Comparison of ENCODE assay signal across 8 mouse cellular contexts in the genomic region with DNA sequence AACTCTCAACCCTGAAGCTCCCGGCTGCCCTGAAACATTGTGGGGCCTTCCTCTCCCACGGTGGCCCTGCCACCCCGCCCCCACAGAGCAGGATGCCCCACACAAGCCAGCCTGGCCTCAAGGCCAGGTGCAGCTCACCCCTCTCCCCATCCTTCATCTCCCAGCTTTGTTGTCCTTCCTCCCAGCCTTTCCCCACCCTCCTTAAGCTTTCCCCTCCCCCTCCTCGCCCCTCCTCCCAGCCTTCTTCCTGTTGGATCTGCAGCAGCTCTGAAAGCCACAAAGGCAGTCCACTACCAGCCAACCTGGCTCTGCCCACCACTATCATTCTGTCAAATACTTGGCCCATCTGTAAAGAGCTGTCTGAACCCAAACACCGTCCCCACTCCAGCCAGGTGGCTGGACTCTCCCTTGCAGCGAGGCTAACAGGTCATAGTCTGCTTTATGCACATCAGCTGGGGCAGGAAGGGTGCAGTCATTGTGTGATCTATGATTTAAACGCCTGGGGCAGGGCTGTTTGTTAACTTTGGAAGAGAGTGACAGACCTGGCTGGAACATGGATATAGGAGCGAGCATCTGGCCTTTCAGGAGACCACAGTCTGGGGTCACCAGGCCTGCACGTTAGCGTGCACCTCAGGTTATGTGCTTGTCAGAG.
DNase-seq lines count a peak whose midpoint lies in the region; ATAC-seq and TF ChIP-seq lines count a peak whose summit lies in the region.

No protein-coding gene starts in this region.

- H3K9me3 ChIP-seq in limb, embryonic 12.5 days: no peaks in the 10 kb centered on the region

- TF ChIP-seq CTCF in cerebellum, adult 2 months (IDR thresholded peaks at IDR 0.05; ENCODE audit: borderline replicate concordance, insufficient read depth, low read depth, low read length): no peak

- no peak for TF ChIP-seq POLR2A in cerebellum, adult 2 months (IDR thresholded peaks at IDR 0.05; ENCODE audit: borderline replicate concordance, insufficient read depth, low read length)

- no peak overlapping the region for H3K4me3 ChIP-seq in limb, embryonic 12.5 days (replicated peaks)
- no peak overlapping the region for H3K4me3 ChIP-seq in cerebellum, adult 2 months (replicated peaks; ENCODE audit: insufficient read depth, low read depth, low read length)

- WGBS in limb, embryonic 12.5 days: 31% methylated on average over 10 of the region's 10 CpGs
- WGBS in cerebellum, adult 2 months: 53% methylated on average over 10 of the region's 10 CpGs

- peak overlapping the region; percentile 69 for H3K27ac ChIP-seq in limb, embryonic 12.5 days
- no peak overlapping the region for H3K27ac ChIP-seq in cerebellum, adult 2 months (ENCODE audit: insufficient read depth, low read length)

- peak overlapping the region; percentile 15; the same call in 1 of the 2 replicates for H3K4me2 ChIP-seq in limb, embryonic 12.5 days

- H3K9ac ChIP-seq in limb, embryonic 12.5 days (replicated peaks): no peak overlapping the region

- ATAC-seq in limb, embryonic 12.5 days (ENCODE audit: insufficient number of reproducible peaks, insufficient read depth, low FRiP score, low TSS enrichment, low read depth): no peak

- peaks cover 28% of the 10 kb centered on the region for H3K4me1 ChIP-seq in limb, embryonic 12.5 days (replicated peaks)
- H3K4me1 ChIP-seq in cerebellum, adult 2 months (ENCODE audit: control insufficient read depth, insufficient read depth, low read length): no peaks in the 10 kb centered on the region

- H3K27me3 ChIP-seq in limb, embryonic 12.5 days: peaks cover 13% of the 10 kb centered on the region
- H3K27me3 ChIP-seq in cerebellum, adult 2 months (ENCODE audit: control insufficient read depth, insufficient read depth, low read length): no peaks in the 10 kb centered on the region

- peak; percentile 1 for DNase-seq in adrenal gland, postnatal 25 days
- no peak for DNase-seq in adrenal gland, postnatal 4 days (ENCODE audit: low spot score in 2 of 2)
- DNase-seq in thymus, postnatal 14 days: peak; percentile 26
- no peak for DNase-seq in thymus, postnatal 0 days (ENCODE audit: low spot score)
- no peak for DNase-seq in cerebellum, adult 9-10 months
- DNase-seq in cerebellum, adult 2 months: no peak
- DNase-seq in urinary bladder, postnatal 14 days (ENCODE audit: low spot score): no peak

- no peaks in the 10 kb centered on the region for H3K36me3 ChIP-seq in limb, embryonic 12.5 days

Comparison
In these comparisons a context has a peak if more than half of its experiments do, and no peak if none do; other contexts are left out.
1. DNase-seq: peak in adrenal gland, postnatal 25 days (single experiment) and thymus, postnatal 14 days (single experiment); none in adrenal gland, postnatal 4 days (0 of 2), thymus, postnatal 0 days (single experiment), cerebellum, adult 9-10 months (single experiment), cerebellum, adult 2 months (0 of 2) and urinary bladder, postnatal 14 days (single experiment).